Mouse (Mus musculus): ENCODE data around the gene T2. TPM values are rescaled to one million over a fixed set of nuclear protein-coding genes. Genes with fewer than 3 reads are reported as not detected.
"Not testable (repeated sequence)": the region's sequence is repeated elsewhere in the genome, so short reads cannot be mapped to it uniquely, and the experiment has no call there.

The T2 gene
- total RNA-seq, 2 experiments from 2014 or later: 0.84 to 1.3 TPM

- no peak for DNase-seq (ENCODE audit: low spot score in 2 of 2)
These were observed 5.7 kb downstream of the T2 start for GRCm38 (mm10) chr17:8361281-8362103.

DNA sequence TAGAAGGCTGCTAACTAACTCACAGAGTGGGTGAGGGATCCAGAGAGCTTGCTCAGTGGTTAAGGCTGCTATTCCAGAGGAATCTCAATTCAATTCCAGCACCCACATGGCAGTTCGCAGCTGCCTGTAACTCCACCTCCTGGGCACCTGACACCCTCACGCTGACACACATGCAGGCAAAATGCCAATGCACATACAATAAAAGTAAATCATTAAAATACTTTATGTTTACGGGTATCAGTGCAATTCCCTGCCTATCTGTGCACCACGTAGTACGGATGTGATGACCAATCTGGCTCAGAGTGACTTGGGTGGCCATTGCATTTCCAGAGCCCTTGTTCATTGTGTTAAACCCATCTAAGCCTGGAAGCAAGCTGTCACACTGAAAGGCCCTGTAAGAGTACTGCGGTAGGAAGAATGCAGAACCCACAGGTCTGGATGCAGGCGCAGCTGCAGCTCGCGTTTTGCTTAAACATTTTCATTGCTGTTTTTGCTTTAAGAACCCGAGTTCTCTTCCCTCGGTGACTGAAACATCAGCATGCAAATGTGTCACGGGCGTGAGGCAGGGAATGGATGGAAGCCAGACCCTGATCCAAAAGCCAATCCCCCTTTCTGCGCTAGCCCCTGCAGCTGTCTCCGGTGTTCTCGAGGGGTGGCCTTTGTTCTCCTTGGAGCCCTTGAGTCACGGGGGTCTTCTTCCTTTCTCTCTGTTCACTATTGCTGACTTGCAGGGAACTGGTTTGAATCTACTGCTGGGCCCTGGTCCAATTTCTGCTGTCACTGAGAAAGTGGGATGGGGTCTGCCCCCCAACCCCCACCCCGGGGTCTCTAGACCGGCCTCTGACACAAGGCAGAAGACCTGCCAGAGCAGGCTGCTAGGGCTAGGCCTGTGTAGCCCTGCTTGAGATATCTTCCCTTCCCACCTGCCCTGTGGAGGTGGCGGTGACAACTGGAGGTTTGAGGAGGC is 12.0 kb downstream of the T2 start:
- peak; percentile 46 to 50 for DNase-seq (ENCODE audit: low spot score in 2 of 2)

DNA sequence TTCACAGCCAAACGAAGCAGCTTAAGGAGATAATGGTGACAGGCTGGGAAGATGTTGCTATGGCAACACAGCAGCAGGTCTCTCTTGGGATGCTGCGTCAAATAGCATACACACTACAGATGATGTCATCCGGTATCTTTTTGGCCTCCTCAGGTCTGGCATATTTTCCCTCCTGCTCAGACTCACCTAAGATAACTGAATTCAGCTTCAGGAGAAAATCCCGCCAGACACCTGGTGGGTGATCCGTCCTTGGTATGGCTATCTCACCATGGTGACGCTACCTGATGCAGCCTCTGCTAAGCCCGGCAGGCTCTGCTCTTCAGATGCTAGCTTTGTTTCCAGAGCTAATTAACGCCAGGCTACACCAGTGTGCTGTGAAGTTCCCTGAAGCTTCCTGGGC is 12.8 kb downstream of the T2 start:
- DNase-seq (ENCODE audit: low spot score in 2 of 2): peak; percentile 46 to 60

DNA sequence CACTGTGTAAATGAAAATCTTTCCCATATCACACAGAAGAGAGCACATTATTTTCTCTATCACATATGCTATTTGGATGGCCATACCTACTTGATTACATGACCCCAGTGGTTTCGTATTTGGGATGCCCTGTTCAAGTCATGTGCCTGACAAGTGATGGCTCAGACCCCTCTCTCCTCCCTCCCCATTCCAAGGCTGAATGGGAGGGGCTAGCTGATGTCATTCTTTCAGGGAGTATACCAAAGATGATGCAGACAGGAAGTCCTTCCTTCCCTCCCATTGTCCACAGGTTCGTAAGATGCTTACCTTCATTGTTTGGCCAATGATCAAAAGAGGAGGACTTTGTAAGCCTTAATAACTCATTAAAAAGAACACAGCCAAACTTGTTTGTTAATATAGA is 13.4 kb downstream of the T2 start:
- DNase-seq (ENCODE audit: low spot score in 2 of 2): no peak

- no peak for DNase-seq (ENCODE audit: low spot score in 2 of 2)
These were observed 14.9 kb downstream of the T2 start for GRCm38 (mm10) chr17:8370634-8371229.

DNA sequence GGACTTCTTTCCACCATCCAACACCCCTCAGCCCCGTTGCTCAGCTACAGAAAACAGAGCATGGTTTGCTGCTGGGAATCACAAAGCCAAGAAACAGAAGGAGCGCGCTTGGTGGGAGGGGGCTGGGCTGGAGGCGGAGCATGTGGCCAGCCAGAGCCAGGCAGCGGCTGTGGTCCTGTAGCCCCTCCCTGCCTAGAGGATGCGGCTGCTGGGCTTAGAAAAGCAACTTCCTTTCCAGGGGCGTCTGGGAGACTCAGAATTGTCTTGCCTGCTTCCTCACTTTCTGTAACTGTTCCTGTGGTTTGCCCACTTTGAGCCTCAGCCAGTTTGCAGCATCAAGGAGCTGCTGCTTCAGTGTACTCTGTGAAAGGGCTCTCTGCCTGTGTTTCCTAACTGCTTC is 16.0 kb downstream of the T2 start:
- peak; percentile 60 to 80 for DNase-seq (ENCODE audit: low spot score in 2 of 2)

- peak; percentile 82 for DNase-seq (ENCODE audit: low spot score in 2 of 2)
These were observed 16.7 kb downstream of the T2 start for GRCm38 (mm10) chr17:8372286-8373046.

GRCm38 (mm10) chr17:8377298-8377697 is 21.5 kb downstream of the T2 start:
- DNase-seq (ENCODE audit: low spot score in 2 of 2): no peak

DNA sequence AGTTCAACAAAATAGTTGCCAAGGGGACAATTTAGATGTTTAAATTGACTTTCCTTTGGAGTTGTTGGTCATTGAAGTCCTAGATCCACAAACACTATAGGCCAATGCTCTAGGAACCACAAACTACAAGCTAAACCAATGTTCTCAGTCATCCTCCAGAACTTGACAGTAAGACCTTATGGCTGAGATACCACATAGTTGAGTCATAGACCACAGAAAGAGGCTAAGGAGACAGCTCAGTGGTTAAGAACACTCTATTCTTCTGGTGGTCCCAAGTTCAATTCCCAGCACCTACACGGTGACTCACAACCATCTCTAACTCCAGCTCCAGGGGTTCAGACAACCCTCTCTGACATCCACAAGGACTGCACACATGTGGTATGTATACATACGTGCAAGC is 29.6 kb downstream of the T2 start:
- no peak for DNase-seq (ENCODE audit: low spot score in 2 of 2)

GRCm38 (mm10) chr17:8388463-8388862 is 32.7 kb downstream of the T2 start:
- peak; percentile 55 to 66 for DNase-seq (ENCODE audit: low spot score in 2 of 2)

DNA sequence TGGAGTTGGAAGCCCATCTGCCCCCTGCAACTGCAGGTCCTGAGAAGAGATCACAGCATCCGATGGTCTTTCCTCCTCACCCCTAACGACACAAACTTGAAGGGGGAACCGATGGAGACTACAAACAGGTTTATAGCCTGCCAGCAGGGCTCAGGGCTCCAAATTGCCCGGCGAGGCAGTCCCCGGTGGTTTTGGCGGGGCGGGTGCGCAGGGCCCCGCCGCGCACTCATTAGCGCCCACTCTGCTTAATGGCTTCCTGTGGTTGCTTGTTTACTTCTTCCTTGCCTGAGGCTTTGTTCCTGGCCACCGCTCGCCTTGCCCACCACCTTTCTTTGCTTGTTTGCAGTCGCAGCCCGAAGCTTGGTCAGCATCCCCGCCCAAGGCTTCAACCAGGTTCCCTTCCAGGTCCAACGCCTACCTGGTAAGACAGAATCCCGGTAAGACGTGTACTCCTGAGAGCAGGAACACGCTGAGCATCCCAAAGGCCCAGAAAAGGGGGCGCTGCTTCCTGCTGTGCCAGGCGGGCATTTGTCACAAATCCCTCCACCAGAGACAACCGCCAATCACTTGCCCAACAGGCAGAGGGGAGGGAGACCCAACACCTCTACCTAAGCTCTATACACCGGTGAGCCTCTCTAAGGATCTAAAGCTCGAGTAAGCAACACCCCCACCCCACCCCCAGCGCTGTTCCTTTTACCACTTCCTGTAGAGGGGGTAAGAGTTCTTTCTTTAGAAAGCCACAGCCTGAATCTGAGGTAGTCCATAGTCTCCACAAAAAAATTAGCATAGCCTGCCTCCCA is 33.4 kb downstream of the T2 start:
- no peak for DNase-seq (ENCODE audit: low spot score in 2 of 2)

DNA sequence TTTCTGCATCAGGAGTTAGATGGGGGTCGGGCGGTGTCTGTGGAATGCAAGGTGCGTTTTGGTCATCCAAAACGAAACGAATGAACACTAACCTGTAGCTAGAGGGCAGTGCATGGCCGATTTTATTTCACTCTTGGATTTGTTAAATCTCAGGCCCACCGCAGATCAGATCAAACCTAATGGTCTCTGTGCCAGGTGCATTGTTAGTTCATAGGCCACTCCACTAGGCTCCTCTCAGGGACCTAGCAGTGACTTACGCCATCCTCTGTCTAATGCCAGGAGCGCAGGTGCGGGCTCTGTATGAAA is 34.0 kb downstream of the T2 start:
- no peak for DNase-seq (ENCODE audit: low spot score in 2 of 2)

DNA sequence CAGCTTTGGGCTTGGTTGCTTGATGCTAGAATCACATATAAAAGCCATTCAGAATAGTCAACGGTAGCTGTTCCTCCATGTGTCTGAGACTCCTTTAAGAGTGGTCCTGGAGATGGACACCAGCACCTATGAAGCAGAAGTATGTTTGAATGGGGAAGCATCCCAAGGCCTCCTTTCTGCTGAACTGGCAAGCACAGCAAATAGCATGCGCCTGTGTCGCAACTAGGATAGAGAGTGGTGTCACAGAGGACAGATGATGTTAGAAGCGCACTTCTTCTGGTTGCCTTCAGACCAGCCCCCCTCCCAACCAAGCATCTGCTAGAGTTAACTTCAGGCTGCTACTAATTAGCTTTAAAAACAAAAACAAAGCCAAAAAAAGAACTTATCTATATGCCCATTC is 34.7 kb downstream of the T2 start:
- DNase-seq (ENCODE audit: low spot score in 2 of 2): no peak

- DNase-seq (ENCODE audit: low spot score in 2 of 2): no peak
These were observed 40.6 kb downstream of the T2 start for GRCm38 (mm10) chr17:8396371-8396770.

DNA sequence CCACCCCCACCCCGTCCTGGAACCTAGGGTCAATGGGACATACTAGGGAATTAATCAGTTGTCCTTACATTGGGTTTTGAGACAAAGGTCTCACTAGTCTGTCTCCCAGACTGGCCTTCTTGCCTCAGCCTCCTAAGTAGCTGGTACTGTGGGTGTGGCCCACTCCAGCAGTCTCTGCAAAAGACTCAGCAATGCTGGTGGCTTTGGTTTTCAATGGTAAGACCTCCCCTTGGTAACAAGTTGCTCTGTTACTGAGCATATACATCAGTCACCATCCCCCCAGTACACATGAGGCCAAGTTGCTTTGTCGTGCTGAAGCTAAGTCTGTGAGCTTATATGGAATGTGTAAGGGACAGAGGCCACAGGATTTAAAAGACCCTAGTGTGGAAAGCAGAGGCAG is 42.2 kb downstream of the T2 start:
- DNase-seq (ENCODE audit: low spot score in 2 of 2): no peak

DNA sequence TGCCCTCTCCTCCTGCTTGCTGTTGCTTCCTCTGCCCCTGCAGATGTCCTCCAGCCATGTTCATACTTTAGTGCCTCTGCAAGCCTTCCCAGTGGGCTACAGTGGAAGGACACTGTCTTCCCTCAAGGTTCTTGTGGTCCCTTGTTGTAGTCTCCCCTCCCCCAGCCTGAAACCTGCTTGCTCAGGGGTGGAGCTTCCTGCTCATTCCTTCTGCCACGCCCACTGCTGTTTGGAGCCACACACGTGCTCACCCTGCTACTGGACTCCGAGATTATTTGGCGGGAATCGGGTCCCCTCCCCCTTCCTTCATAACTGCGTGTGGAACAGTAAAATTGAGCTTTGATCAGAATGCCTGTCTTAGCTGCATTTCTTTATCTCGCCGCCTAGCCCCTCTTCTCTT is 48.1 kb downstream of the T2 start:
- DNase-seq (ENCODE audit: low spot score in 2 of 2): not testable (repeated sequence)

DNA sequence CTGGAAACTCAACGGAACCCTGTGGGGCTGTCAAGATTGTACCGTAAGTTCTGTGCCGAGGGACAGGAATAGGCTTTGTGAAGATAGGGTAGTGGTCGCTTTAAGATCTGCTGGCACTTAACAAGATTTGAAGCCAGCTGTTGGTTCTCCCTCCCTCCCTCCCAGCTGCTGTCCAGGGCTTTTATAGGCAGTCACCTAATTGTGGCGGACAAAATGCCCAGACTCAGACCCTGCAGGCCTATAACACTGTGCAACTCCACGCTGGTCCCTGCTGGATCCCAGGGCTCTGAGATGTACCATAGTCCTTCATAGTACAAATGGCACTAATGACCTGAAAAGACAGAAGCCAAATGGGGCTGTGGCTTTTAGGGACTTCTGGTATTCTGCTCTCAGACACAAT is 50.5 kb downstream of the T2 start:
- DNase-seq (ENCODE audit: low spot score in 2 of 2): no peak

- not testable (repeated sequence) for DNase-seq (ENCODE audit: low spot score in 2 of 2)
These were observed 52.2 kb downstream of the T2 start for GRCm38 (mm10) chr17:8408002-8408401.

DNA sequence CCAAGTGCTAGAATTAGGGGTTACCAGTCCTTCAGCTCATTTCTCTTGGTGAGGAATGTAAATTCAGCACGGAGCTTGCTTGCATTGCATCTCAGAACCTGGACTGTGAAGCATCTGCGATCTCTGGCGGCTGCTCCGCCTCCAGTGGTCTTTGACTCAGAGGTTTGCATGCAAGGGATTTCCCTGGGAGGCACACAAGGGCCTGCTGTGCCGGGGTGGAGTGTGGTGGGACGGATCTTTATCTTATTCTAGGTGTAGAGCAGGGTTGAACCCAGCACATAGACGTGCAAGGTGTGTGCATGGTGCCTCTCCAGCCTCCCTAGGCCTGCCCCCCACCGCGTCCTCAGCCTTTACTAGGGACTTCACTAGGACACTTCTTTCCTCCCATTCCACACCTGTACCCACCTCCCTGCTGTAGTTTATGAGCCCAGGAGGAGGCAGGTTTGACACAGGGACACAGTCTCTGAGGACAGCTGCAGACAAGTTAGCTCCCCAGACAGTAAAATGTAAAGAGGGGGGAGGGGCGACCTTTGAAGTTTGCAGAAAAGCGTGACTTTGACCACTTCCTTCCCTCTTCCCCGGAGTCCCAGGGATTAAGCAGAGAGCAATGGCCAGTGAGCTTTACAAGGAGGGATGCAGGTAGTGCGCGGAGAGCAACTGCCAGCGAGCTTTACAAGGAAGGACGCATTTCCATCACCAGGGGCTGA is 53.0 kb downstream of the T2 start:
- DNase-seq (ENCODE audit: low spot score in 2 of 2): no peak

GRCm38 (mm10) chr17:8410330-8410729 is 54.5 kb downstream of the T2 start:
- DNase-seq (ENCODE audit: low spot score in 2 of 2): no peak

All from left cerebral cortex, adult 18-20 months (tissue).